Mouse (Mus musculus): ENCODE measurements around the gene Pgrmc2.

The Pgrmc2 gene

GRCm38 (mm10) chr3:41070519-41070918, 12.3 kb downstream of the Pgrmc2 start:
- DNase-seq (ENCODE audit: low read depth, low spot score) = no peak

- no peak for DNase-seq (ENCODE audit: low read depth, low spot score)
These were observed 17.5 kb downstream of the Pgrmc2 start for GRCm38 (mm10) chr3:41065320-41065719.

- no peak for DNase-seq (ENCODE audit: low read depth, low spot score)
These were observed 20.1 kb downstream of the Pgrmc2 start for GRCm38 (mm10) chr3:41062758-41063157.

DNA sequence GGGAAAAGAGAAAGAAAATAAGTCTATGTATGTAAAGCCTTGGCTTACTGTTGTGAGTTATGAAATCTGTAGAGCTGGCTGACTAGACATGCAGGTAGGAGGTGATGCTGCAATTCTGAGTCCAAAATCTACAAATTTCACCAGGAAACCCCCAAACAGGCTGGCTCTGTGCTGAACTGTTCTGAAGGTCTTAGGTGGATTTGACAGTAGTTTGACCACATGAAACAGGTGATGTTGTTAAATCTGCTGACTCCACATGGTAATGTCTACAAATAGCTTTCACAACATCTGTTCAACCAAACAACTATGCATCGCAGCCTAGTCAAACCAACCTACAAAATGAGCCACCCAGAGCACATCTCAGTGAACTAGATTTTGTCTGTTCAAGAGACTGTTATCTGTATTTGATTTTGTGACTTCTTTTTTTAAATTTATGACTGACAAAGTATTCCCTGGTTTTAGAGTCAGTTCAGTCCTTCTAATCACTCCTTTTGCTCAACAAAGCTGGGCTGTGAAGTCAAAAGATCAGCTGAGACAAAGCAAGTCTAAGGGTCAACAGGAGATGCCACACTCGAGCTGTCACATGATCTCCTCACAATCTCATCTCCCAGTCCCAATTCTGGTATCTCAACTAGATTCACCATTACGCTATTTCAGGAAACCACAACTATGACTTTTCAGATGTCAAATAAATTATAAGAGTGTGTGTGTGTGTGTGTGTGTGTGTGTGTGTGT, 20.8 kb downstream of the Pgrmc2 start:
- DNase-seq (ENCODE audit: low read depth, low spot score) = no peak

DNA sequence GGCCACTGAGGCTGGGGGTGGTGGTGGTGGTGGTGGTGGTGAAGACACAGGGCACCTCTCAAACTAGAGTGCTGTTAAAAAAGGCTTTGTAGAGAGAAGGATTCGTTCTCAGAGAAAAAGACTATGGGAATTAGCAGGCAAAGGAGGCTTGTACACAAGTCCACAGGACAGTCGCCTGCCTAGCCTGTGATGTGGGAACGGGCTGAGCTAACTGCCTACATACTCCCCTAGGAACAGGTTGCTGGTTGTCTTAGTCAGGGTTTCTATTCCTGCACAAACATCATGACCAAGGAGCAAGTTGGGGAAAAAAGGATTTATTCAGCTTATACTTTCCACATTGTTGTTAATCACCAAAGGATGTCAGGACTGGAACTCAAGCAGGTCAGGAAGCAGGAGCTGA, 23.6 kb downstream of the Pgrmc2 start:
- DNase-seq (ENCODE audit: low read depth, low spot score) = no peak

GRCm38 (mm10) chr3:41058395-41058794, 24.5 kb downstream of the Pgrmc2 start:
- no peak for DNase-seq (ENCODE audit: low read depth, low spot score)

DNA sequence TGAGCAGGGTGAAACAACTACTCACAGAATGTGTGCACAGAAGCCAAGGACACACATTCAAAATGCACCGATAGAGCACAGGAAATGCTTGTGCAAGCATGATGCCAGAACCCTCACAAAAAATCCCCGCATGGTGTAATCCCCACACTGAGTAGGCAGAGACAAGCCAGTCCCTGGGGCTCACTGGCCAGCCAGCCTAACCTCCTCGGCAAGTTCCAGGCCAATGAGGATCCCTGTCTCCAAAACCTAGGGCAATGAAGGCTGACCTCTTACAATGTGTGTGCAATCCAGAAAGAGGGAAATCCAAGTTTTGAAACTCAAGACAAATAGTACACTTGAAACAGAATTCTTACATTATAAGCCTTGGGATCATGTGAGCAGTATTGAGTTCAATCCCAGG, 29.5 kb downstream of the Pgrmc2 start:
- no peak for DNase-seq (ENCODE audit: low read depth, low spot score)

DNA sequence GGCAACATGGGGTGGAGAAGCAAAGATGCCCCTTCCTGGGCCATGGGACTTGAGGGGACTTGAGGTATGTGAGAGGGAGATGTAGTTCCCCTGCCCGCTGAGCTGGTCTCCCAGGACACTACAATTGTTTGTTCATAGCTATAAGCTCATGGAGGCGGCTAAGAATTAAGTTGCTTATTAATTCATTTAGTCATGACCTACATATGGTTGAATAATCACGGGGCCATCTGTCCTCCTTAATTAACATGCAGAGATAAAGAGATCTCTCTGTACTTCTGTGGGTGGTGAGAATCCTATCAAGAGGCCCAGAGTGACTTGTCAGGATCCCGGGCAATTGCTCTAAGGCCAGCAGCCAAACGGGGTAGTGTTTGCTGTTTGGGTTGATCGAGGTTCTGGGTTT, 35.0 kb downstream of the Pgrmc2 start:
- DNase-seq (ENCODE audit: low read depth, low spot score) = no peak

DNA sequence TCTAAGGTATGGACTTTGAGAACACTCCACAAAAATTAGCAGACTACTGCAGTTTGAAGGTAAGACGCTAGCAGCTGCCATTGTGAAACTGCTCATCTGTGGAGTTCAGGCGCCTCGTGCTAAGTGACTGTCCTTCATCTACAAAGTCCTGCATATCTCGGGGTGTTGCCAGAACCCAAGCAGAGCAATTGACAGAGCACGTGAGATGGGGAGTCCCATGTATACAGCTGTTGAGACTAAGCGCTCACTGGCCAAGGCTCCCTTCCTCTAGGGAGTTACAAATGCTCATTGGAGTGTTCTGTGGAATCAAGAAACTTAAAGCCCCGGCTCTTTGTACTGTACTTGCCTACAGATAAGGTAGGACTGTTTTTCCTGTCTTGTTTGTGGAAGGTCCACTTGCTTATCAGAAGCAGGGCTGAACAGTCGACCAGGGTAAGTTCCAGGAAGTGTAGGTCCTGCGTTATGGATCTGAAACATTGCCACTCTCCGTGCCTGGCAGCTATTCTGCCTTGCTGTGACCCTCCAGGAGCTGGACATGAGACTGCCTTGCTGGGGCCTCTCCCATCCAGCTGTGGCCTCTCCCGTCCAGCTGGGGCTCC, 39.0 kb downstream of the Pgrmc2 start:
- no peak for DNase-seq (ENCODE audit: low read depth, low spot score)

- peak; percentile 47 for DNase-seq (ENCODE audit: low read depth, low spot score)
These were observed 40.5 kb downstream of the Pgrmc2 start for GRCm38 (mm10) chr3:41042195-41042938.

GRCm38 (mm10) chr3:41041241-41041640, 41.6 kb downstream of the Pgrmc2 start:
- DNase-seq (ENCODE audit: low read depth, low spot score) = no peak

- peak; percentile 76 for DNase-seq (ENCODE audit: low read depth, low spot score)
These were observed 44.4 kb downstream of the Pgrmc2 start for GRCm38 (mm10) chr3:41038297-41038916.

GRCm38 (mm10) chr3:41031286-41032210, 51.3 kb downstream of the Pgrmc2 start:
- DNase-seq (ENCODE audit: low read depth, low spot score) = no peak

- DNase-seq (ENCODE audit: low read depth, low spot score) = no peak
These were observed 52.1 kb downstream of the Pgrmc2 start for GRCm38 (mm10) chr3:41030705-41031104.

GRCm38 (mm10) chr3:41021980-41022379, 60.9 kb downstream of the Pgrmc2 start:
- DNase-seq (ENCODE audit: low read depth, low spot score) = no peak

DNA sequence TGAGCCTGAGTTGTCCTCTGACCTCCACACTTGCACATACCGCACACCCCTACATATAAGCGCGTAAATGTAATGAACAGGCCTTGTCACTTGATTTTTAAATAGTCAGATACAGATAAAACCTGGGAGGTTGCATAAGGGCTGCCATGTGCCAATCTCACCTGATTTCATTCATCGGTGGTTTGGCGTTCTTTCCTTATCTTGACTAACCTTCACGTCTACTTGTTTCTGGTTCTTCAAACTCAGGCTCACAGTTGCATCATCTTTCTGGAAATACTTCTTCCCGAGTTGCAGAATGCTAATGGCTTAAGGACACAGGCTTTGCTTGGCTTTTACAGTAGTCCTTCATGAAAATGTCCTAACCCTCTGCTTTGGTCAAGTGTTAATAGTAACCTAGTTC, 62.2 kb downstream of the Pgrmc2 start:
- no peak for DNase-seq (ENCODE audit: low read depth, low spot score)

GRCm38 (mm10) chr3:41018022-41018608, 64.7 kb downstream of the Pgrmc2 start:
- no peak for DNase-seq (ENCODE audit: low read depth, low spot score)
